Mouse (Mus musculus) gastrocnemius, adult 2 months (tissue): Measurements from ENCODE around the gene Rplp1. TPM values are rescaled to one million over a fixed set of nuclear protein-coding genes. Genes with fewer than 3 reads are reported as not detected.
A peak's percentile ranks its signal among the peaks of the same experiment; 100 is the strongest.

Experiments used
- DNase-seq: peaks from one replicate; pipeline ENCODE4 v3.0.0; 2022
- H3K27ac ChIP-seq: fragments of 200-600 bp; 2 replicates; pipeline ENCODE4 v1.8.1; 2022; ENCODE audit warnings: mild to moderate bottlenecking
- H3K4me3 ChIP-seq: fragments of 200-600 bp; 2 replicates; pipeline ENCODE4 v1.8.1; 2022; ENCODE audit warnings: mild to moderate bottlenecking, moderate library complexity
- CTCF ChIP-seq: fragments of 200-600 bp; IDR thresholded peaks from 2 replicates; pipeline ENCODE4 v1.8.1; 2022; ENCODE audit warnings: antibody characterized with exemption, mild to moderate bottlenecking, moderate library complexity
- intact Hi-C: fragments of 180-260 bp; cut with DNase I; formaldehyde crosslinking; loops from one replicate; pipeline ENCODE4 v1.15.1; 2025
- total RNA-seq, 2 experiments: library from RNA; stranded (reverse); gene quantifications; 2 replicates each; pipeline ENCODE4 v1.2.3; 2021

The Rplp1 gene
- total RNA-seq, 2 experiments from 2014 or later, result 1,321 to 1,510 TPM

GRCm38 (mm10) chr9:61885964-61886363, 28.4 kb downstream of the Rplp1 start:
- H3K27ac ChIP-seq, result no peak overlapping the region
- H3K4me3 ChIP-seq, result no peak overlapping the region
- TF ChIP-seq CTCF, result no peak
- DNase-seq, result no peak
- intact Hi-C loops, result no loop called here

GRCm38 (mm10) chr9:61884936-61885335, 29.4 kb downstream of the Rplp1 start:
- intact Hi-C loops, result no loop called here
- H3K4me3 ChIP-seq, result no peak overlapping the region
- no peak for TF ChIP-seq CTCF
- H3K27ac ChIP-seq, result no peak overlapping the region
- no peak for DNase-seq

GRCm38 (mm10) chr9:61884375-61884774, 30.0 kb downstream of the Rplp1 start:
- no peak for DNase-seq
- TF ChIP-seq CTCF, result no peak
- Histone ChIP-seq H3K27ac (no peak overlapping the region), H3K4me3 (no peak overlapping the region)
- intact Hi-C loops, result no loop called here

- intact Hi-C loops, result no loop called here
- no peak overlapping the region for H3K27ac ChIP-seq
- no peak overlapping the region for H3K4me3 ChIP-seq
- no peak for TF ChIP-seq CTCF
- no peak for DNase-seq
Observed at GRCm38 (mm10) chr9:61882179-61882578, 32.2 kb downstream of the Rplp1 start.

GRCm38 (mm10) chr9:61878889-61879288, 35.5 kb downstream of the Rplp1 start:
- intact Hi-C loops, result no loop called here
- DNase-seq, result peak; percentile 67
- TF ChIP-seq CTCF, result peak; percentile 65
- H3K4me3 ChIP-seq, result no peak overlapping the region
- H3K27ac ChIP-seq, result no peak overlapping the region

GRCm38 (mm10) chr9:61877373-61878112, 36.8 kb downstream of the Rplp1 start:
- intact Hi-C loops, result no loop called here
- TF ChIP-seq CTCF, result no peak
- Histone ChIP-seq H3K27ac (no peak overlapping the region), H3K4me3 (no peak overlapping the region)
- DNase-seq, result no peak

- DNase-seq, result no peak
- TF ChIP-seq CTCF, result no peak
- no peak overlapping the region for H3K4me3 ChIP-seq
- intact Hi-C loops, result no loop called here
- no peak overlapping the region for H3K27ac ChIP-seq
Observed at GRCm38 (mm10) chr9:61873325-61873724, 41.0 kb downstream of the Rplp1 start.

- TF ChIP-seq CTCF, result no peak
- DNase-seq, result no peak
- no peak overlapping the region for H3K4me3 ChIP-seq
- intact Hi-C loops, result no loop called here
- no peak overlapping the region for H3K27ac ChIP-seq
Observed at GRCm38 (mm10) chr9:61872246-61872941, 41.9 kb downstream of the Rplp1 start.

- TF ChIP-seq CTCF, result no peak
- intact Hi-C loops, result no loop called here
- DNase-seq, result no peak
- no peak overlapping the region for H3K27ac ChIP-seq
- no peak overlapping the region for H3K4me3 ChIP-seq
Observed at GRCm38 (mm10) chr9:61871839-61872238, 42.5 kb downstream of the Rplp1 start.

- no peak for DNase-seq
Observed at GRCm38 (mm10) chr9:61867659-61868058, 46.7 kb downstream of the Rplp1 start.

More at GRCm38 (mm10) chr9:61867659-61868058, 46.7 kb downstream of the Rplp1 start:
- no peak overlapping the region for H3K27ac ChIP-seq
- intact Hi-C loops, result loop anchor here (10.0 kb wide), 1 partner anchor 143 kb away; no protein-coding TSS in a partner anchor
- TF ChIP-seq CTCF, result no peak
- no peak overlapping the region for H3K4me3 ChIP-seq

Other genes with a start within 250 kb of the Rplp1 start
- gene Kif23, start 32.2 kb upstream of the Rplp1 start, total RNA-seq, result 1 to 10 TPM in 1 of 2 experiments, under 1 TPM in 1; 0.69 to 1.5 TPM
- not detected for gene Paqr5, start 112.3 kb upstream of the Rplp1 start, total RNA-seq
- gene Glce, start 208.1 kb upstream of the Rplp1 start, total RNA-seq, result 1 to 10 TPM; 6.1 to 8.9 TPM